Mouse (Mus musculus): ENCODE results near the gene Il21r.

Il21r gene

DNA sequence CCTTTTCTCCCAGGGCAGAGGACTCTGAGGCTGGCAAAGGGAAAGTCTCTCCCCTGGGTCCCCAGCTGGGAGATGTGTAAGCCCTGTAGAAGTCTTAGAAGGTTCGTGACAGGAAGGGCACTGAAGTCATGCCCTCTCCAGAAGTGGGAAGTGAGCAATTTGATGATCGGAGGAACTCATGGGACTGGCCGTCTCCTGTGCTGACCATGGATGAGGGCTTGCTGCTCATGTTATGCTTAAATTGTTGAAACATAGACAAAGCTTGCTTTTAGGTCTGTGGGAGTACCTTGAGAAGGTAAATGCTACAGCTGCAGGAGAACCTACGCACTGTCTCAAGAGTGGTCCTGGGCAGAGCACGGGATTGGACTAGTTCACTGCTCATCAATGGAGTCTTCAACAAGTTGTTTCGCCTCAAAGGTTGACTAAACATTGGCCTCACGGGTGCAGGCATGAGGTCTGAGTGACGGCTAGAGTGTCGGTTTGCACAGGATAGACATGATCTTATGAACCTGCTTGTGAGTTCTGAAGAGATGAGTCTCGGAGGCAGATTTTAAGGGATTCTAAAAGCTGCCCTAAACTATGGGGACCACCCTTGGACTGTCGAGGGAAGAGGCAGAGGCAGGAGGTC is 1.3 kb upstream of the Il21r start:
- no peak for DNase-seq

DNA sequence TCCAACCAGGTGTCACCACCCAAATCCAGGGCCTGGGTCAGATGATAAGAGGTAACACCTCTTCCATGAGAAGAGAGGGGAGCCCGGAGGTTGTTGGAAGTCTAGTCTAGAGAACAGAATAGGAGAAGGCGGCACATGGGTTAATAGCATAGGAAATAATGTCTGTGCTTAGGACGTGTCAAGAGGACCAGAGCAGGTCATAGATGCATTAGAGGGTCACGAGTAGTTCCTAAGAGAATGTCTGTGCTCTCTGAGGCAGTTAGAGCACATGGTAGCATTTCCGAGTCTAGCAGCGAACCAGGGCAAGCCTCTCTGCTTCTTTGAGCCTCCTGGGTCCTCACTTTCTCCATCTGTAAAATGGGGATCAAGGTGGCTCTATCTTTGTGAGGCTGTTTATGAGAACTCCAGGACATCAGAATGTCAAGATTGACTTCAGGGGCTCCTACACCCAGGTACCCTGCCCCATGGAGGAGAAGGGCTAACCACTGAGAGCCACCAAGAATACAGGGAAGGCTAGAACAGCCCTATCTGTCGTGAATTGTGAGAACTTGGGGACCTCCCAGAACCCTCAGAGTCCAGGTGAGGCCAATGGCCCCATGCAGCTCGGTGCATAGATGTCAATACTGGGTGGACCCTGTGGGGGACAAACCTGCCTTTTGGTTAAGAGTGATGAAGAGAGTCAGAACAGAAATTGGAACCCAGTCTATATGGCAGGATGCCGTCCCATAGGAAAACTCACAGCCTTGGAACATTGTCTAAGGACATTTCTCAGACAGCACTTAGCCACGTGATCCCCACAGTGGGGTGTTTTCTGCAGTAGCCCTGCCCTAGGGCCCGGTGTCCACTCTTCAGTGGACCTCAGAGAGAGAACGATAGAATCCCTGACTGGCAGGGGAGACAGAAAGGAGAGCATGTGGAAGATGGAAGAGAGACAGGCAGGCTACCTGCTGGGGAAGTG is 1.4 kb downstream of the Il21r start:
- no peak for DNase-seq

DNA sequence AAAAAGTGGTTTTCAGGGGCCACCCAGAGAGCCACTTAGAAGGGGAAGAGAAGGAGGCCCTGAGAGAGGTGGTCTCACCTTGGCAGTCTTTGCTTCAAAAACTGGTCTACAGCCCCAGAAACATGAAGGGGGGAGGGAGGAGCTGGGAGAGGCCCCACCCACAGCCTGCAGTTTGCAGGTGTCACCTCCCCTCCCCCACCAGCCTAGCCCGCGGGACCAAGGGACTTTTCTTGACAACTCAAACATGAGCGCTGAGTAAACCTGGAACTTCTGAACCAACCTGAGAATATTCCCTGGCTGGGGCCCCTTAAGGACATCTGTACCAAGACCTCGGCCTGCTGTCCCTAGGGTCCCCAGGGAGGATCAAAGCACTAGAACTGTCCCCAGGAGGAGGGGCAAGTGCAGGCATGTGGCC is 2.5 kb downstream of the Il21r start:
- no peak for DNase-seq

DNA sequence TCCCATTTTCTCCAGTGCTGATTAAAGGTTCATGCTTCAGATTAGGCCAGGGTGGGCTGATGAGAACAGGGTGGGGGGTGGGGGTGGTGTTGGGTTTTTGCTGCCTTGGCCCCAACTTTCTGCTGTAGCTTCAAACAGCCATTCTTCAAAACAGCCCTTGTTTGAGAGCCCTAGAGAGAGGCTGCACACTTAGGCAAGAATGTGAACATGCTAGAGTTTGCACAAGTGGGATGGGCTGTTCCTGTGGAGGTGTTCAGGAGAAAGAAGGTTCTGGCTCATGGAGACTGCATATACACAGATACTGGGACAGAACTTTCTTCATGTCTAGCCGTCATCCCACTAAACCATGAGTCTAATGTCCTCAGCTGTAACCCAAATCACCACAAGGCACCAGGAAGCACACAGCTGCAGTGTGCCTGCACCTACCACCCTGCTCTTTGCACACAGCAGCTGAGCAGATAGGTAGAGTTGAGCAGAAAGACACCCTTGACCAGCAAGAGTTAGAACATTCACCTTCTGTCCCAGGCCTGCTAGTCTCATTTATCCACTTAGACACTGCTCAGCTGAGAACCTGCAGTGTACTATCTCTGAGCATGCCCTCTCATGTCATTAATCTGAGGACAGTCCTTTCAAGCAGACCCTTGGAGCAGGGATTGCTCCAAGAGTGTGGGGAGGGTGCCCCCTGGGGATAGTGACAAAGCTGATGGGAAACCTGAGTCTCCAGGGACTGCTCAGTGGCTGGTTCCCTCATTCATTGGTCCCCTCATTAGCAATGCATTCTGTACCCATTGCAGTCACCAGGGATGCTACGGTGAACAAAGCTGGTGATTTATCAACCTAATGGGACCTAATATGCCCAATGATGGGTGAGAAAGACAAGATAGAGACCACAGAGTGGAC is 3.3 kb downstream of the Il21r start:
- DNase-seq, result no peak

DNA sequence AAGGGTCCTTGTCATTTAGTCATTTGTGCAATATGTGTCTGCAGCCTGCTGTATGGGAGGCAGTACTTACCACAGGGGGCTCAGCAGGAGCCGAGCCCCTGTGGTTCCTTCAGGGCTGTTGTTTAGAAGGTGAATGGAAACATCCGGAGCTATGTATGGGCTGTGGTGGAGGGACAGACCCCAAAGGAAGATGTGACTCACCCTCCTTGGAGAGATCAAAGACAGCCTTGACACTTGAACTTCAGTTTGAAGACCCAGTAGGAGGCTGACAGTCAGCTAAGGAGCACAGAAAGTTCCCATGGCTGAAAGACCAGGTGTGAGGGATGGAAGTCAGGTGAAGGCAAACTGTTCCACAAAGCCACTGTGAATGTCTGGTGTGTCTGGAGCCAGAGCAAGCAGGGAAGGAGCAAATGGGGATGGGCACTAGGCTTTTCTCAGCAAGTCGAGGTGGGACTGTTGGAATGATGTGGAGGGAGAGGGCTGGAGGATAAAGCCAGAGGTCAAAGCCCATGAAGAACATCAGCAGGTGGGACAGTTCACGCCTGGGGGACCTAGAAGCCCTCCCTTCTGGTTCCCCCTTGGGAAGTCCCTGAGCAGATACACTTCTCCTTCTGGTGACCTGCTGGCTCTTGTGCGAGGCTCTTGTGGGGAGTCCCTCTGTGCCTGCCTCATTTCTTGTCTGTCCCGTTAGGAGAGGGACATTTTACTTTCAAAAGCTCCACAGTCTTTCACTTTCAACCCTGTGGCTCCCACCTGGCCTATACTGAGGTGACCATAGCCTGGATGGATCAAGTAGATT is 4.4 kb downstream of the Il21r start:
- no peak for DNase-seq

DNA sequence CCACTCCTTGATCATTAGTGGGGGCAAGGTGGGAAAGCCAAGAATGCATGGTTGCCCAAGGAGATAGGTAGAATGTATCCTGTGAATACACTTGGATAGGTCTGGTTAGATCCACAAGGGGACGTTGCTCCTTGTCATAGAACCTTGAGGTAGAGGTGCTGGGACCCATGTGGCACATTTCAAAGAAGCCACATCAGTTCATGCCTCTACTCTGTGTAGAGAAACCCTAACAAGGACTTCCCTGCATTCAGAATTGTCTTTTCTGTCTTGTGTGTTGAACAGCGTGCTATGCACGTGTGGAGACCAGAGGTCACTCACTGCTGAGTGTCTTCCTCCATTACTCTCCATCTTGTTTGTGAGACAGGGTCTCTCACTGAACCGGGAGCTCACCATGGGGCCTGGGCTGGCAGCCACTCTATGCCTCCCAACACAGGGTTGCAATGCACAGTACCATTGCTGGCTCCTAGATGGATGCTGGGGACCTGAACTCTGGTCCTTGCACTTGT is 5.0 kb downstream of the Il21r start:
- DNase-seq, result no peak

DNA sequence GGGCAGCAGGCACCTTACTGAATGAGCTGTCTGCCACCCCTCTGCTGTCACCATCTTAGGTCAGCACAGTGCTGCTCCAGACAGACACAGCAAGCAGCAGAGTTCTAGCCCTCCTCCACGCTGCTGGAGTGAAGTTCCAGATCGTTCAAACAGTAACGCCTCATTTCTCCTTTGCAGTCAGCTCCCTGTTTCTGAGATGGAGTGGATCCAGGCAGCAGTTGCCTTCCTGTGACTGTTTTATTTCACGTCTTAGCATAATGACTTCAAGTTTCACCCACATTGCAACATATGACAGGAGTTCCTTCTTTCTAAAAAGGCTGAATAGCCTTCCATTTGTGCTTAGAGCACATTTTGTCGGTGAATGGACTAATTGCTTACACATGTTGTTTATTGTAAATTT is 10.3 kb downstream of the Il21r start:
- no peak for DNase-seq

DNA sequence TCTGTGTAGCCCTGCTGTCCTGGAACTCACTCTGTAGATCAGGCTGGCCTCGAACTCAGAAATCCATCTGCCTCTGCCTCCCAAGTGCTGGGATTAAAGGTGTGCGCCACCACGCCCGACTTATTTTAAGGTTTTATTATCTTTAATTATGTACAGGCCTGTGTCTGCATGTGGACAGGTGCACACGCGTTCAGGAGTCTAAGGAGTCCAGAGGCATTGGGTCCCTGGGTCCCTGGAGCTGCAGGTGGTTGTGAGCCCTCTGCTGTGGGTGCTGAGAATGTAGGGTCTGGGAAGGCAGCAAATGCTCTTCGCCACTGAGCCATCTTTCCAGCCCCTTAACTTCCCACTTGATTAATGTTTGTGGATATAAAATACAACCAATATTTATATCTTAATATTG is 12.2 kb downstream of the Il21r start:
- no peak for DNase-seq

DNA sequence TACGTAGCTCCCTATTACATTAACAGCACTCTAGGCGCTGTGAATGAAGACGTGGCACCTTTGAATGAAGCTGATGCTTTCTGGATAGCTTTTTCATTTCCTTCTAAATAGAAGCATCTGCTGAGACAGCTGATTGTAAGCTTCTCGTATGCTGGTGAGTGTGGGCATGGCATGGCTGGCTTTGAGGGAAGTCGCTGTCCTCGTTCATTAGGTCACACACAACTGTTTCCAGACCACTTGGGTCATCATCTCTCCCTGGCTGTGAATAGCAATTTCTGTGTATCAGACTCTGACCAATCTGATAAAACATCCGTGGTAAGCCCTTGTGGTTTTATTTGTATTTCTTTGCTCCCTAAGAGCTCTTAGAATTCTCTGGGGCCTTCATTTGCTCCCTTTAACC is 14.8 kb downstream of the Il21r start:
- DNase-seq, result no peak

DNA sequence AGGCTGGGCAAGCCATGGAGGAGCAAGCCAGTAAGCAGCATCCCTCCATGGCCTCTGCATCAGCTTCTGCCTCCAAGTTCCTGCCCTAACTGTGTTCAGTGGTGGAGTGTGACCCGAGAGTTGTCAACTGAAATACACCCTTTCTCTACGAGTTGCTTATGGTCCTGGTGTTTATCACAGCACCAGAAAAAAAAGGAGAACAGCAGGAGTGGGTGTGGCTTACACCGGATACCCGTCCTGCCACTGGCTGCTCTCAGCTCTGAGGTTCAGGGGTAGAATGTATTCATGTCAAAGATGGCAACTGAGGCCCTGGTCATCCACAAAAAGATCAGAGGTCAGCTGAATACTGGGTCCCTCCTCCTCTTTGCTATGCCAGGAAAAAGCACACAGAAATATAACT is 16.8 kb downstream of the Il21r start:
- DNase-seq, result no peak

DNA sequence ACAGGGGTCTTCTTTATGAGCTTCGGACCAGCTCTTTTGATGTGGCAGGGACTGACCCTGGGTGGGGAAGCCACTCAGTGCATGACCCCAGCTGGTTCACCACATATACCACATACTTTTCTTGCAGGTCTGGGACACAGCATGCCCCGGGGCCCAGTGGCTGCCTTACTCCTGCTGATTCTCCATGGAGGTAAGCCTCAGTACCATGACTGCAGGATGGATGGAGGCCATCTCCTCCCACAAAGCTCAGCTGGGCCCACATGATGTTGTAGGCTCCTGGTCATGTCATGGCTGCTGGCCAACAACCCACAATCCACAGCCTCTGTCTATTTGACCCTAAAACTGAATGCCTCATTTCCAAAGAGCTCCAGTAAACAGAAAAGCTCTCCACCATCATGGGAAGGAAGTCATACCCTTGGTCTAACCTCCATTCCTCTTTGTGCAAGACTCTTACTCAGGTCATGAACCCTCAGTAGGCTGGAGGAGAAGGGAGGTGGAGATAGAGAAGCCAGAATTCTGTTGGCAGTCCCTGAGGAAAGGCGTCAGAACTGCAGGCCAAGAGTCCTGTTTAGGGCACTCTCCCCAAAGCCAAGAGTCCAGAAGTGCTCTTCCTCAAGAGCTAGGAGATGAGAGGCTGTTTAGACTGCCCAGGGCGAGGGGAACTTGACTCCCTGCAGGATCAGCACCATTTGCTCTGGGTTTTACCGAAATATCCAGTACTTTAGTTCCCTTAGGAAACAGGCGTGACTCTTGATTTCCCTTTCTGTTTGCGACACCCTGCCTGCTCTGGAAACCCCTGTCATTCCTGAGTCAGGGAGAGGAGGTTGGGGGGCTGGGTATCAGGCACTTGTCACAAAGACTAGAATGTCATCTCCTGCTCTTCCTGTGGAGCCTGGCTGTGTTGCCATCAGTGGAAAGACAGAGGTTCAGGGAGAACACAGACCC is 19.8 kb downstream of the Il21r start:
- no peak for DNase-seq

DNA sequence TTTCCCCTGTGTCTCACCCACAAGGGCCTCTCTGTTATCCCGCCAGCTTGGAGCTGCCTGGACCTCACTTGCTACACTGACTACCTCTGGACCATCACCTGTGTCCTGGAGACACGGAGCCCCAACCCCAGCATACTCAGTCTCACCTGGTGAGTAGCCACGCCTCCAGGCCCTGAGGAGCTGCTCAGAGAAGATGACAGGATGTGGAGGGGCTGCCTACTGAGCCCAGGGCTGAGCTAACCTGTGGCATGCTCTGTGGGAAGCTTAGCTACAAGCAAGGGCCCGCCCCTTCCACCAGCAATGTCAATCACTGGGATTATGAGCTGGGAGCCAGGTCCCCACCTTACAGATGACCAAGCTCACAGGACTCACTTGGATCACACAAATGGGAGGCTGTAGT is 22.0 kb downstream of the Il21r start:
- DNase-seq, result no peak

DNA sequence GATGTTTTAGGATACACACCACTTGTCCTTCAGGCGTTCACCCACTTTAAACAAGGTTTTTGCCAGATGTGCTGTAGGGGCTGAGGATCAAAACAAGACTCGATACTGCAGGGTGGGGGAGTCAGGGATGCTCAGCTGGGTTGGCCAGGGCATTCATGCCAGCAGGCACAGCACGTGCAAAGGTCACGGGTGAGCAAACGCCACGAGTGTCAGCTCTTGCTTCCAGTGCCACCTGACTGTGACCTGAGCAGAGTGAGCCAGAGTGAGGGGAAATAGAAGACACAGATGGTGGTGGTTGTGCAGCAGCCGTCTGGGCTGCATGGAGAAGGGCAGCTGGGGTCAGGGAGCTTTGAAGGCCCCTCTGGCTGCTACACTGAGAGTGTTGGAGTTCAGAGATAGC is 22.6 kb downstream of the Il21r start:
- no peak for DNase-seq

DNA sequence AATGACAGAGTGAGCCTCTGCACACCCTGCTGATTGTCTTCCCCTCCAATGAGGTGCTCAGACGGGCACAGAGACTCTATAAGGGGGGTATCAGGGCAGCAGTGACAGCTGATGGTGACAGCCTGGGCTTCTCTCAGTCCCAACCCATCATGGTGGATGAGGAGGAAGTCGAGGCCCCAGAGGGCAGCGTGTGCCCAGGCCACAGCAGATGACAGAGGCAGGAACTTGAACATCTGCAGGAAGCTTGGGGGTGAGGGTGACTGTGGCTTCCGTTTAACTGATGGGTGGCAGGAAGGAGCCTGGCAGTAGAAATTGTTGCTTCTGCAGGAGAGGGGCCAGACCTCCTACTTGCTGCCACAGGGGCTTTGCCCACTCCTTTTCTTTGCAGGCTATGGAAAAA is 27.1 kb downstream of the Il21r start:
- peak in 1 of 2 experiments; percentile 12 for DNase-seq

DNA sequence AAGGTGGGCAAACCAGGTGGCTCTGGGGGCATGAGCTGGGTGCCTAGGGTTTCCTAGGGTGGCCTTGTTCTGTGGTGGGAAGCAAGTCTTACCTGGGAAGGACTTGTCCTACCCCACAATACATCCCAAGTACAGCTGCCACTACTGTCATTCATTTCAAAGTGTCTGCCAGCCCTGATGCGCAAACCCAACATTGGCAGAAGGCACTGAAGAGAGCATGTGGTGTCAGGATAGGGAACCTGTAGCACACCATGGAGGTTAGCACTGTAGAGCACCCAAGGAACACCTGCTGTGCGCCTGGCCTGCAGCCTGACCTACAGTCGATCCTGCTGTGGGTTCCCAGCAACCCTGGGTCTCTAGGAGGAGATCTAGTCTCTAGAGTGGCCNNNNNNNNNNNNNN is 27.8 kb downstream of the Il21r start:
- DNase-seq, result no peak

DNA sequence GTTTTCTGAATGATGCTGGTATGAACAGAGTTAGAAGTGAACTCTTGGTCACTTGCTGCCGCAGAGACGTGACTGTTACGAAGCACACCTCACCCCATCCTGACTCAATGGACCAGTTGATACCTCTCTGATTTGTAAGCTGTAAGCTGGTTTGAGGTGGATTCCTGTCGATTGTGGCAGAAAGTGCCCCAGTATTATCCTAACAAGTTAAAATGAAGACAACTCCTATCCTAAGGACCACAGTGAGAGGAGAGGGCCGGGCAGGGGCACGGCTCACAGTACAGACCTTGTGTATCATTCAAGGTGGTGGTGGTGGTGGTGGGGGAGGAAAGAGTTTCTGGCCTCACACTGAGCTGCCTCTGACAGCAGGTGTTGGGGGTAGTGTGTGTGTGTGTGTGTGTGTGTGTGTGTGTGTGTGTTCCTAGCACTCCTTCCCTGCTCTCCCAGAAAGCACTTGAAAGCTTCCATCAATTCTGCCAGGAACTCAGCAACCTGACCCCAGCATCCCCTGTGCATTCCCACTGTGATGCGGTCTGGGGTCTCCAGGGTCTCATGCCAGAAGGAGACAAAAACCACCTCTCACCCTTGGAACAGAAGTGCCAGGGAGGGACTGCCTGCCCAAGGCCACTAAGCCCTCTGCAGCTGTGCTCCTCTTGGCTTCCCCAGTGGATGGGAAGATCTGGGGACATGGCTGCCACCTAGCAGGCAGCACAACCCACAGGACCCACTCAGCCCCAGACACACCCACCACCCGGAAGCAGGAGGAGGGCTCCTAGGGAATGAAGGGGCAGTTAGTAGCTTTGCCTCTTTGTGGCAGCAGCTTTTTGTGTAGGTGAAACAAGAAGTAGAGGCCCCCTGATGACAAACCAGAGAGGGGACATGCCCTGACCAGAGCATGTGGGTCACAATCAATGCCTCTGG is 34.3 kb downstream of the Il21r start:
- DNase-seq, result no peak

DNA sequence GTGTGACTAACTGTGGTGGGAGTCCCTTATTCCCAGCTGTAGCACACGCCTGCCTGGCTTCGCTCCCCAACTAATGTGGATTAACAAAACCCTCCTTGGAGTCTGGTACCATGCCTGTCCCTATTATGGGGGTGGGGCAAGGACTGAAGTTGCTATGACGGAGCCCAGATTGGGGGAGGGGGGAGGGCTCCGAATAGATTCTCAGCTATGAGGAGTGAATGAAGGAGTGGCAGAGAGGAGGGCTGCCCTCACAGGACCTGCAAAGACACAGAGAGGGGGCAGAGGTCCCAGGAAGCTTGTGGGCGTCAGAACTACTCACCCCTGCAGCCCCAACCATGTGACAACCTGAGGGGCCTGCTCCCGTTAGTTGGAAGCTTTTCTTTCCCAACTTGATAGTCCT is 35.1 kb downstream of the Il21r start:
- no peak for DNase-seq

DNA sequence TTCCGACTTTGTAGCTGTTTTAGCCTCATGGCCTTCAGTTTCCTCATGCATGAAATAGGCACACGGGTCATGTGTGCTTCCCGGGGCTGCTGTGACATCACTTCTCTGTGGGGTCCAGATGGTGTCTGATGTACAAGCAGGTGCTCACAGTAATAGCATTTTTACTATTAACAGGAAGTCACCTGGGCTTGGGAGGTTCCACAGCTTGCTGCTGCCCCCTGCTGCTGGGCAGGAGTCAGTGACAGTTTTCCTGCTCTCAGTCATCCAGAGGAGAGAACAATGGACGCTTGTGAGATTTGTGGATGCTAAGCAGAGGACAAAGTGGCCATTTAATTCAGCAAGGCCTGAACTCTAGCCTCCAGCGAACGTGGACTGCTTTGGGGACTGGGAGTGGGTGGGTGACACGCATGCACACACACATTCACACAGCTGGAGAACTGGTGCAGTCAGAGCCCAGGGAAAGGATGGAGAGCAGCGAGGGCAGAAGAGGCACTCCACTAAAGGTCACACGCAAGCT is 35.7 kb downstream of the Il21r start:
- peak; percentile 31 to 84 for DNase-seq

DNA sequence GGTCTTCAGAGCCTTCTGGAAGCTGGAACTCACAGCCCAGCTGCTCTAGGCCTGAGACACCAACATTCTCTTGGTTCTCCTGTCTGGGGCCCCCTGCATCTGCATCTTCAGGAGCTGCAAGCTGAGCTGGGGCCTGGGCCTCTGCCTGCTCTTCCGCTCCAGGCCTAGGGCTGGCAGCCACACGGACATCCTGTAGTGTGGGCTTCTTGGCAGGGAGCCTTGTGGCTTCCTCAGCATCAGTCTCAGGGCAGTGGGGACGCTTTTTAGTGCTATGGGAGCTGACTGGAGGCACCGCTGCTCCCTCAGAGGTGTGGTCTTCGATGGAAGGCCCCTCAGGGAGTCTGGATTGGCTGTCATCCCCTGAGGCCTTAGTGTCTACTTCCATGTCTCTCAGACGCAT is 40.7 kb downstream of the Il21r start:
- DNase-seq, result peak; percentile 23 to 57

DNA sequence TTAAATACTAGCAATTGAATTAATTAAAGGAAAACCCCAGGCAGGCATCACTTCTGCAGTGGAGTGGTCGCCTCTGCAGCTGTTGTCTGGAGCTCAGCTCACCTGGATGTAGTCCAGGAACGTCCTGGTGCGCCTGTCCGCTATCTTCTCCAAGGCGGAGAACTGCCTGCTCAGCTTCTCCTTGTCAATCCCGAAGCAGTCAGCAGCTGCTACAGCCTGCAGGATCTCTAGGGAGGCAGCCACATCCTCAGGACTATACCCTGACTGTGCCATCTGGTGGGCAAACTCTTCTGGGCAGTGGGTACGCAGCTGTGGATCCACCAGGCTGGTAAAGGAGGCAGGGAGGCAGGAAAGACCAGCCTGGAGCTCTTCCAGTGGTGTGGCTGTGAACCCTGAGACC is 42.2 kb downstream of the Il21r start:
- no peak for DNase-seq
